Mouse (Mus musculus) lung, adult 18-20 months (tissue): ENCODE data around the gene Megf9.

Experiments used
- DNase-seq, 2 experiments: peaks; one replicate each; pipeline ENCODE4 v3.0.0; 2022; ENCODE audit warnings: mixed read lengths in 2 of 2

Gene Megf9

GRCm38 (mm10) chr4:70534891-70535269 lies at the start of gene Megf9:
Megf9 (minus strand) TSS chr4:70534995.
- DNase-seq, result peak; percentile 98

- DNase-seq, result peak; percentile 47 to 52
These were observed 44.9 kb upstream of the Megf9 start for GRCm38 (mm10) chr4:70579654-70580053.

- no peak for DNase-seq
These were observed 43.5 kb upstream of the Megf9 start for GRCm38 (mm10) chr4:70578301-70578700.

GRCm38 (mm10) chr4:70576096-70576495 lies 41.3 kb upstream of the Megf9 start:
- DNase-seq, result no peak

GRCm38 (mm10) chr4:70573926-70574325 lies 39.1 kb upstream of the Megf9 start:
- no peak for DNase-seq

GRCm38 (mm10) chr4:70553888-70554287 lies 19.1 kb upstream of the Megf9 start:
- no peak for DNase-seq

- no peak for DNase-seq
These were observed 18.5 kb upstream of the Megf9 start for GRCm38 (mm10) chr4:70553230-70553797.

- no peak for DNase-seq
These were observed 17.3 kb upstream of the Megf9 start for GRCm38 (mm10) chr4:70552120-70552519.

GRCm38 (mm10) chr4:70547411-70548148 lies 12.8 kb upstream of the Megf9 start:
- DNase-seq, result no peak

GRCm38 (mm10) chr4:70545869-70546542 lies 11.2 kb upstream of the Megf9 start:
- DNase-seq, result no peak

GRCm38 (mm10) chr4:70544390-70544789 lies 9.6 kb upstream of the Megf9 start:
- DNase-seq, result peak; percentile 6 to 48

- no peak for DNase-seq
These were observed 7.6 kb upstream of the Megf9 start for GRCm38 (mm10) chr4:70542387-70542786.

GRCm38 (mm10) chr4:70540743-70541142 lies 5.9 kb upstream of the Megf9 start:
- no peak for DNase-seq

- no peak for DNase-seq
These were observed 2.1 kb upstream of the Megf9 start for GRCm38 (mm10) chr4:70536661-70537580.

GRCm38 (mm10) chr4:70535711-70536311 lies 1.0 kb upstream of the Megf9 start:
- peak; percentile 51 to 68 for DNase-seq

- DNase-seq, result no peak
These were observed 494 bp upstream of the Megf9 start for GRCm38 (mm10) chr4:70535289-70535688.

- peak; percentile 28 to 59 for DNase-seq
These were observed 511 bp downstream of the Megf9 start for GRCm38 (mm10) chr4:70534078-70534890.

GRCm38 (mm10) chr4:70533056-70533805 lies 1.6 kb downstream of the Megf9 start:
- no peak for DNase-seq

GRCm38 (mm10) chr4:70531021-70531420 lies 3.8 kb downstream of the Megf9 start:
- DNase-seq, result no peak

GRCm38 (mm10) chr4:70528622-70529021 lies 6.2 kb downstream of the Megf9 start:
- no peak for DNase-seq

GRCm38 (mm10) chr4:70523346-70523745 lies 11.4 kb downstream of the Megf9 start:
- DNase-seq, result no peak
